Mouse (Mus musculus) E14TG2a.4 (cell line): ENCODE data around the gene Wfdc1.
A peak's percentile ranks its signal among the peaks of the same experiment; 100 is the strongest.

Experiments
- H3K27me3 ChIP-seq: 2 replicates; pipeline ENCODE4 v1.6.1; 2014; ENCODE audit warnings: low read length, control low read depth; ENCODE audit not compliant: insufficient read depth
- H3K36me3 ChIP-seq: 2 replicates; pipeline ENCODE4 v1.6.1; 2014; ENCODE audit warnings: low read length, control low read depth; ENCODE audit not compliant: insufficient read depth
- H3K4me1 ChIP-seq: replicated peaks from 2 replicates; pipeline ENCODE4 v1.6.1; 2014; ENCODE audit warnings: low read depth, low read length, control low read depth
- H3K4me3 ChIP-seq: replicated peaks from 2 replicates; pipeline ENCODE4 v1.5.1; 2014; ENCODE audit warnings: mild to moderate bottlenecking, low read length
- H3K9me3 ChIP-seq: 2 replicates; pipeline ENCODE4 v1.6.1; 2014; ENCODE audit warnings: low read length, control low read depth
- CTCF ChIP-seq: conservative IDR thresholded peaks from 2 replicates; pipeline ENCODE4 v1.5.1; 2014; ENCODE audit warnings: low read length
- NANOG ChIP-seq: IDR thresholded peaks from 2 replicates; pipeline ENCODE4 v1.6.1; 2014; ENCODE audit warnings: borderline replicate concordance, low read length, mixed read lengths
- POU5F1 ChIP-seq: IDR thresholded peaks from 2 replicates; pipeline ENCODE4 v1.6.1; 2014; ENCODE audit warnings: low read length, borderline replicate concordance

Gene Wfdc1

GRCm38 (mm10) chr8:119623744-119624143 is 42.4 kb upstream of the Wfdc1 start:
- Histone ChIP-seq H3K27me3 (peaks cover 67% of the 10 kb centered on the region), H3K4me1 (peaks cover 66% of the 10 kb centered on the region), H3K9me3 (no peaks in the 10 kb centered on the region), H3K36me3 (no peaks in the 10 kb centered on the region), H3K4me3 (no peak overlapping the region)
- TF ChIP-seq POU5F1 (no peak), CTCF (no peak), NANOG (no peak)

- H3K9me3 ChIP-seq: no peaks in the 10 kb centered on the region
- no peaks in the 10 kb centered on the region for H3K36me3 ChIP-seq
- peaks cover 56% of the 10 kb centered on the region for H3K4me1 ChIP-seq
- H3K27me3 ChIP-seq: peaks cover 79% of the 10 kb centered on the region
- H3K4me3 ChIP-seq: no peak overlapping the region
- TF ChIP-seq CTCF (no peak), NANOG (no peak), POU5F1 (no peak)
Measured at GRCm38 (mm10) chr8:119624916-119625315, 41.2 kb upstream of the Wfdc1 start.

GRCm38 (mm10) chr8:119625788-119626187 is 40.4 kb upstream of the Wfdc1 start:
- no peaks in the 10 kb centered on the region for H3K9me3 ChIP-seq
- H3K4me3 ChIP-seq: peak overlapping the region; percentile 39
- peaks cover 47% of the 10 kb centered on the region for H3K4me1 ChIP-seq
- TF ChIP-seq CTCF (no peak), POU5F1 (no peak), NANOG (no peak)
- H3K27me3 ChIP-seq: peaks cover 87% of the 10 kb centered on the region
- H3K36me3 ChIP-seq: no peaks in the 10 kb centered on the region

GRCm38 (mm10) chr8:119627199-119627598 is 39.0 kb upstream of the Wfdc1 start:
- H3K9me3 ChIP-seq: no peaks in the 10 kb centered on the region
- no peak for TF ChIP-seq POU5F1
- no peak for TF ChIP-seq CTCF
- TF ChIP-seq NANOG: no peak
- peaks cover 89% of the 10 kb centered on the region for H3K27me3 ChIP-seq
- H3K4me1 ChIP-seq: peaks cover 33% of the 10 kb centered on the region
- H3K36me3 ChIP-seq: no peaks in the 10 kb centered on the region
- H3K4me3 ChIP-seq: no peak overlapping the region

GRCm38 (mm10) chr8:119627613-119628359 is 38.4 kb upstream of the Wfdc1 start:
- Histone ChIP-seq H3K36me3 (no peaks in the 10 kb centered on the region), H3K4me1 (peaks cover 33% of the 10 kb centered on the region), H3K4me3 (no peak overlapping the region), H3K27me3 (peaks cover 91% of the 10 kb centered on the region), H3K9me3 (no peaks in the 10 kb centered on the region)
- TF ChIP-seq CTCF: no peak
- no peak for TF ChIP-seq NANOG
- no peak for TF ChIP-seq POU5F1

GRCm38 (mm10) chr8:119630841-119631240 is 35.3 kb upstream of the Wfdc1 start:
- Histone ChIP-seq H3K27me3 (peaks cover 91% of the 10 kb centered on the region), H3K9me3 (no peaks in the 10 kb centered on the region), H3K4me3 (no peak overlapping the region), H3K36me3 (no peaks in the 10 kb centered on the region), H3K4me1 (peaks cover 48% of the 10 kb centered on the region)
- TF ChIP-seq POU5F1: no peak
- no peak for TF ChIP-seq CTCF
- TF ChIP-seq NANOG: no peak

- Histone ChIP-seq H3K36me3 (no peaks in the 10 kb centered on the region), H3K27me3 (peaks cover 92% of the 10 kb centered on the region), H3K4me1 (peaks cover 49% of the 10 kb centered on the region), H3K4me3 (no peak overlapping the region), H3K9me3 (no peaks in the 10 kb centered on the region)
- TF ChIP-seq CTCF: no peak
Measured at GRCm38 (mm10) chr8:119632246-119632645, 33.9 kb upstream of the Wfdc1 start.

GRCm38 (mm10) chr8:119632909-119633308 is 33.3 kb upstream of the Wfdc1 start:
- TF ChIP-seq NANOG (no peak), CTCF (no peak), POU5F1 (no peak)
- H3K9me3 ChIP-seq: no peaks in the 10 kb centered on the region
- peaks cover 93% of the 10 kb centered on the region for H3K27me3 ChIP-seq
- peak overlapping the region; percentile 67 for H3K4me3 ChIP-seq
- H3K4me1 ChIP-seq: peaks cover 43% of the 10 kb centered on the region
- H3K36me3 ChIP-seq: no peaks in the 10 kb centered on the region

- H3K36me3 ChIP-seq: no peaks in the 10 kb centered on the region
- H3K9me3 ChIP-seq: no peaks in the 10 kb centered on the region
- no peak for TF ChIP-seq POU5F1
- TF ChIP-seq CTCF: no peak
- no peak for TF ChIP-seq NANOG
- peaks cover 85% of the 10 kb centered on the region for H3K27me3 ChIP-seq
- peaks cover 36% of the 10 kb centered on the region for H3K4me1 ChIP-seq
- H3K4me3 ChIP-seq: no peak overlapping the region
Measured at GRCm38 (mm10) chr8:119634616-119635336, 31.4 kb upstream of the Wfdc1 start.
